Mouse (Mus musculus): ENCODE results near the gene 1700012A03Rik. TPM values are rescaled to one million over a fixed set of nuclear protein-coding genes. Genes with fewer than 3 reads are reported as not detected.

The 1700012A03Rik gene
- total and polyA plus RNA-seq, 3 experiments = not detected

DNA sequence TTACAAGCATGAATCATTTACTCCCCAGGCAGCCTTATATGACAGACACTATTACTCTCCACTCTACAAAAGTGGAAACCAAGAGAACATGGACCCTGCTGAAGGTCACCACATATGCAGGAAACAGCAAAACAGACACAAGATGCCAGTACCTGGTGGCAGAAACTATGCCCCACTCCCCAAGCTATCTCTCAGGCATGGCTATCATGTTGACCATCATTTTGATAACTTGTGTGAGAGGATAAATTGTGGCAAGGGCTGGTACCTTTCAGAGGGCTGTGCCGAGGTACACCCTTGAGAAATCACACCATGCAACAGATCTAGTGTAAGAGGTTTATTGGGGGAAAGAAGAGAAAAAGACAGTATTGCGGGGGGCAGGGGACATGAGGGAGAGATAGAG, 10.6 kb downstream of the 1700012A03Rik start:
- no peaks in the 10 kb centered on the region for H3K27me3 ChIP-seq (ENCODE audit: control insufficient read depth, insufficient read depth, low read length)
- H3K27ac ChIP-seq = no peak overlapping the region
- TF ChIP-seq POLR2A (IDR thresholded peaks at IDR 0.05; ENCODE audit: insufficient read depth, low read depth, low read length) = no peak
- TF ChIP-seq EP300 (IDR thresholded peaks at IDR 0.05; ENCODE audit: insufficient read depth, low read depth, low read length) = no peak
- 74% methylated on average over 2 of the region's 2 CpGs for WGBS
- H3K36me3 ChIP-seq (ENCODE audit: control insufficient read depth, insufficient read depth, low read length) = no peaks in the 10 kb centered on the region
- no peak overlapping the region for H3K9ac ChIP-seq (ENCODE audit: low read depth, low read length)
- H3K79me2 ChIP-seq (replicated peaks; ENCODE audit: control insufficient read depth, insufficient read depth, low read length) = no peaks in the 10 kb centered on the region
- H3K4me1 ChIP-seq (ENCODE audit: control insufficient read depth, insufficient read depth, low read length) = no peaks in the 10 kb centered on the region
- intact Hi-C loops (cut with DNase I) = no loop called here
- DNase-seq = no peak
- no peak overlapping the region for H3K4me3 ChIP-seq

DNA sequence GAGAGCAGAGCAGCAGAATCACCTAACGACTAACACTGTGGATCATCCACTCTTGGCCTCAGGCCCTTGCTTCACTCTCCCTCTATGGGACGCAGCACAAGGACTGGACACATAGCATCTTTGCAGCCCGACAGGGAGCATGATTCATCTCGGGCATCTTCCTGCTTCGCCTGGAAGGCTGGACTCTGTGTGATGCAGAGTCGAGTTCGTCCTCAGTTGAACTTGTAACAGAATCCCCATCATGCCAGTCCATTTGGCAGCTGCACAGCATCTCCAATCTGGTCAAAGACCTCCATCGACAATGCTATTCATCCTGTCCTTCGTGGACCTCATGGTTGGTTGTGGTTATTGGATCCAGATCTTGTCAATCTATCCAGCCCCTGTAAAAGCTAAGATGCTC, 11.2 kb downstream of the 1700012A03Rik start:
- DNase-seq = no peak
- H3K27ac ChIP-seq = no peak overlapping the region
- no peak overlapping the region for H3K9ac ChIP-seq (ENCODE audit: low read depth, low read length)
- H3K4me1 ChIP-seq (ENCODE audit: control insufficient read depth, insufficient read depth, low read length) = no peaks in the 10 kb centered on the region
- no peak overlapping the region for H3K4me3 ChIP-seq
- TF ChIP-seq CTCF (IDR thresholded peaks at IDR 0.05) (no peak), POLR2A (IDR thresholded peaks at IDR 0.05; ENCODE audit: insufficient read depth, low read depth, low read length) (no peak), EP300 (IDR thresholded peaks at IDR 0.05; ENCODE audit: insufficient read depth, low read depth, low read length) (no peak)
- H3K27me3 ChIP-seq (ENCODE audit: control insufficient read depth, insufficient read depth, low read length) = no peaks in the 10 kb centered on the region
- intact Hi-C loops (cut with DNase I) = no loop called here
- H3K36me3 ChIP-seq (ENCODE audit: control insufficient read depth, insufficient read depth, low read length) = no peaks in the 10 kb centered on the region
- 76% methylated on average over 9 of the region's 9 CpGs for WGBS
- no peaks in the 10 kb centered on the region for H3K79me2 ChIP-seq (replicated peaks; ENCODE audit: control insufficient read depth, insufficient read depth, low read length)

DNA sequence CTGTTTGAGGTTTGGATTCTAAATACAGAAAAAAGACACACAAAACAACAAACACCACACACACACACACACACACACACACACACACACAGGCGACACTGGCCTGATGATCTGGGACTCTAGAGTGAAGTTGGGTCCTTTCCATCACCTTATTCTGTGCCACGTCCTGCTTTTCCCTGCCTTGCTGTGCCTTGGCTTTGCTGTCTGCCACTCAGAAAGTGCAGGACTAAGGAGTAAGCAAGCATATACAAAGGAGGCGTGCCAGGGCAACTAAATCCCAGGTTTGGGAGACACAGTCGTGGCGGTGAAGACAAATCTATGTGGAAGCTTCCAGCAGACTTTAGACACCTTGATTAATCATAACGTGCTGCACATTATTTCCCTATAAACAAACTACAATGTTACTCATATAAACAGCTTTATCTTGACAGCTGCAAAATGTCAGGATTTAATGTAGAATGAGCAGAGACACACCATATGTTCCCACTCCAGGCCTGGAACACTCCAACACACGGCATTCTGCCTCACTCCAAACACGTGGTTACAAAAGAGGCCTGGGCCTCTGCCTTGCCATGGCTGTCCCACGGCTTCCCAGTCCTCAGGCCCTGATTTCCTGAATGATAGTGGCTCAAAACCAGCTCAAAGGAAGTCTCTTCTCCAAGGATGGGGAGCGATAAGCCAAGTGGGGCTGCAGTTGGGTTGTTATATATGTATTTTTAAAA, 15.9 kb downstream of the 1700012A03Rik start:
- Histone ChIP-seq H3K4me1 (ENCODE audit: control insufficient read depth, insufficient read depth, low read length) (no peaks in the 10 kb centered on the region), H3K79me2 (replicated peaks; ENCODE audit: control insufficient read depth, insufficient read depth, low read length) (no peaks in the 10 kb centered on the region), H3K4me3 (no peak overlapping the region), H3K27ac (no peak overlapping the region), H3K9ac (ENCODE audit: low read depth, low read length) (no peak overlapping the region), H3K36me3 (ENCODE audit: control insufficient read depth, insufficient read depth, low read length) (no peaks in the 10 kb centered on the region), H3K27me3 (ENCODE audit: control insufficient read depth, insufficient read depth, low read length) (no peaks in the 10 kb centered on the region)
- WGBS = 74% methylated on average over 10 of the region's 10 CpGs
- intact Hi-C loops (cut with DNase I) = no loop called here
- no peak for TF ChIP-seq POLR2A (IDR thresholded peaks at IDR 0.05; ENCODE audit: insufficient read depth, low read depth, low read length)
- no peak for TF ChIP-seq EP300 (IDR thresholded peaks at IDR 0.05; ENCODE audit: insufficient read depth, low read depth, low read length)
- TF ChIP-seq CTCF (IDR thresholded peaks at IDR 0.05) = no peak
- DNase-seq = no peak

DNA sequence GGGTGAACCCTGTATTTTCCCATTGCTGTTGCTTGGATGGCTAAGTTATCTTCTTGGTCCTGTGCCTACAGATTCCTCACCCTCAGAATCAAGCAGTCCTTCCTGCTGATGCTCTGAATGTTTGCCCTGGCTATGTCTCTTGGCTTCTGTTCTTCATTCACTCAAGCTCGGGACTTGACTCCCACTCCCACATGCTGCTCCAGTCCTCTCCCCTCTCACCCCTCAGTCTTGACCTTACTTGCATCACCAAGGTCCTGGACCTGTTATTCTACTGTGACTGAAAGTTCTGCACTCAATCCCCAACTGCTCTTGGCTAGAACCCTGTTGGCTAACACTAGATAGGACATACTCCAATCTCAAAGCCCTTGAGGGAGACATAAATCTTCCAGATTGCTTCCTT, 22.1 kb downstream of the 1700012A03Rik start:
- H3K4me3 ChIP-seq = no peak overlapping the region
- H3K27me3 ChIP-seq (ENCODE audit: control insufficient read depth, insufficient read depth, low read length) = no peaks in the 10 kb centered on the region
- H3K79me2 ChIP-seq (replicated peaks; ENCODE audit: control insufficient read depth, insufficient read depth, low read length) = no peaks in the 10 kb centered on the region
- H3K27ac ChIP-seq = no peak overlapping the region
- H3K4me1 ChIP-seq (ENCODE audit: control insufficient read depth, insufficient read depth, low read length) = no peaks in the 10 kb centered on the region
- no peaks in the 10 kb centered on the region for H3K36me3 ChIP-seq (ENCODE audit: control insufficient read depth, insufficient read depth, low read length)
- TF ChIP-seq CTCF (IDR thresholded peaks at IDR 0.05) = no peak
- no peak for TF ChIP-seq EP300 (IDR thresholded peaks at IDR 0.05; ENCODE audit: insufficient read depth, low read depth, low read length)
- TF ChIP-seq POLR2A (IDR thresholded peaks at IDR 0.05; ENCODE audit: insufficient read depth, low read depth, low read length) = no peak
- 19% methylated on average over 1 of the region's 1 CpGs for WGBS
- no peak overlapping the region for H3K9ac ChIP-seq (ENCODE audit: low read depth, low read length)
- intact Hi-C loops (cut with DNase I) = no loop called here
- DNase-seq = peak in 1 of 2 experiments; percentile 6

DNA sequence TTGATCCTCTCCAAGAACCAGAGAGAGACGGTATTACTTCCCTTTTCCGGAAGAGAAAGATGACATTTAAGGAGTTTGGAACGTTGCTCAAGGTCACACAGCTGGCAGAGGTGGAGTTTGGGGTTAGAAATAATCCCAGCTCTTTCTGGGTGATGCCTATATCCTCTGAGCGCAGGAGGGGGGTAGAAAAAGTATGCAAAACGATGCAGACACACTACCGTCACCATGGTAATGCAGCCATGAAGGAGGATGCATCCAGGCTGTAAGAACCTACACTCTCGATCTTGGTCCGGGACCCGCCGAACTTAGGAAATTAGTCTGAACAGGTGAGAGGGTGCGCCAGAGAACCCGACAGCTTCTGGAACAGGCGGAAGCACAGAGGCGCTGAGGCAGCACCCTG, 43.3 kb downstream of the 1700012A03Rik start:
- WGBS = 81% methylated on average over 12 of the region's 14 CpGs
- no peak for DNase-seq
- no peak overlapping the region for H3K9ac ChIP-seq (ENCODE audit: low read depth, low read length)
- intact Hi-C loops (cut with DNase I) = no loop called here
- no peaks in the 10 kb centered on the region for H3K79me2 ChIP-seq (replicated peaks; ENCODE audit: control insufficient read depth, insufficient read depth, low read length)
- H3K27me3 ChIP-seq (ENCODE audit: control insufficient read depth, insufficient read depth, low read length) = no peaks in the 10 kb centered on the region
- no peaks in the 10 kb centered on the region for H3K4me1 ChIP-seq (ENCODE audit: control insufficient read depth, insufficient read depth, low read length)
- no peaks in the 10 kb centered on the region for H3K36me3 ChIP-seq (ENCODE audit: control insufficient read depth, insufficient read depth, low read length)
- no peak overlapping the region for H3K4me3 ChIP-seq
- H3K27ac ChIP-seq = no peak overlapping the region
- TF ChIP-seq EP300 (IDR thresholded peaks at IDR 0.05; ENCODE audit: insufficient read depth, low read depth, low read length) (no peak), POLR2A (IDR thresholded peaks at IDR 0.05; ENCODE audit: insufficient read depth, low read depth, low read length) (no peak), CTCF (IDR thresholded peaks at IDR 0.05) (no peak)

DNA sequence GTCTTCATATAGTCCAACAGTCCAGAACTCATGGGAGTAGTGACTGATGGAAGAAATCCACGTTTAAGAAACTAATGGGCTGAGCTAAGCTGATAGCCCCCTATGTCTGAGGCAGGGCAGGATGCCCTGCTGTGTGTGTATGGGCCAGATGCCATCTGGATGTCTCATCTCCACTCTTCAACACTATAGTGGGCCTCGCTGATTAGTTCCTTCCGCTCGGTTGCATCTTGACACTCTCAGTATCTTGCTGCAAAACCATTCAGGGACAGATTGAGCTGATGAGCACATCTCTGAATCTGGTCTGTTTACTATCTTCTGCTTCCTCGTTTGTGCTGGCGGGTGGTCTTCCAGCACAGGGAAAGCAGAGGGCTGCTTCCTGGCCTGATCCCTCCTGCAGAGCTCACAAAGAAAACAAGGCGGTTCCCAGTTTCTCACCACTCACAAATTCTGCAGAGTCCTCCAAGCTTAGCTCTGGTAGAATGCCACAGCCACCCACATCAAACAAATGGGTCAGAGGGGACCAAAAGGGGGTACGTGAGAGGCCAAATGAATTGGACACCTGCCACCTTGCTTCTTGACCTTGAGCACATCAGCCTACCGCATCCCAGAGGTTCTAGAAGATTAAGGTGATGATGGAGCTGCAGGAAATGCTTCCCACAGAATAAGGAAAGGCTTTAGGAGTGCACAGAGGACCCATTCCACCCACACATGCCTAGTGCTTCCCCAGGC, 55.7 kb downstream of the 1700012A03Rik start:
- no peak overlapping the region for H3K9ac ChIP-seq (ENCODE audit: low read depth, low read length)
- H3K27me3 ChIP-seq (ENCODE audit: control insufficient read depth, insufficient read depth, low read length) = no peaks in the 10 kb centered on the region
- H3K27ac ChIP-seq = no peak overlapping the region
- intact Hi-C loops (cut with DNase I) = no loop called here
- DNase-seq = no peak
- H3K79me2 ChIP-seq (replicated peaks; ENCODE audit: control insufficient read depth, insufficient read depth, low read length) = no peaks in the 10 kb centered on the region
- no peak overlapping the region for H3K4me3 ChIP-seq
- WGBS = 29% methylated on average over 9 of the region's 9 CpGs
- no peak for TF ChIP-seq POLR2A (IDR thresholded peaks at IDR 0.05; ENCODE audit: insufficient read depth, low read depth, low read length)
- no peak for TF ChIP-seq EP300 (IDR thresholded peaks at IDR 0.05; ENCODE audit: insufficient read depth, low read depth, low read length)
- no peak for TF ChIP-seq CTCF (IDR thresholded peaks at IDR 0.05)
- H3K4me1 ChIP-seq (ENCODE audit: control insufficient read depth, insufficient read depth, low read length) = no peaks in the 10 kb centered on the region
- H3K36me3 ChIP-seq (ENCODE audit: control insufficient read depth, insufficient read depth, low read length) = no peaks in the 10 kb centered on the region
